Mouse (Mus musculus) layer of hippocampus, postnatal 14 days (tissue): ENCODE data around the gene E030018B13Rik. TPM values are rescaled to one million over a fixed set of nuclear protein-coding genes. Genes with fewer than 3 reads are reported as not detected.
A peak's percentile ranks its signal among the peaks of the same experiment; 100 is the strongest.

Experiments
- DNase-seq, 2 experiments: peaks; one replicate each; pipeline ENCODE4 v3.0.0; 2021 to 2022; ENCODE audit warnings: low spot score in 2 of 2, mixed read lengths in 1 of 2
- total RNA-seq, 2 experiments: library from RNA; stranded (reverse); gene quantifications; 2 replicates each; pipeline ENCODE4 v1.2.3; 2021

The E030018B13Rik gene
- total RNA-seq, 2 experiments from 2014 or later = not detected

DNA sequence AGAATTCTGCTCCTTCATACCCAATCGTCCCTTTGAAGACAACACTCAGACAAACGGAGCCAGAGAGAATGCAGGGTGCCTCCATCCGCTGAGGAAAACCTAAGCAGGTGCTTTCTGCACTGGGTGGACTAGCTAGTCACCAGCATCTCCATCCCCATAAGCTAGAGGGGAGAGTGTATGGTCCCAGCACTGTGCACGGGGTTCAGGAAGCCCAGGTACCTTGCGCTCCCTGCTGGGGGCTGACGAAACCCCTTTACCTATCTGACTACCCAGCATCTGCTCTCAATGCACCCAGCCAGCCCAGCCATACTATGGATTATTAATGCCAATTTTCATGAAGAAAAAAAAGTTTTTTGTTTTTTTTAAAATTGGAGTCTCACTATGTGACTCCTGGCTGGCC lies 47.5 kb downstream of the E030018B13Rik start:
- DNase-seq = no peak

GRCm38 (mm10) chr7:63965135-63965534 lies 48.5 kb downstream of the E030018B13Rik start:
- peak; percentile 73 to 88 for DNase-seq

GRCm38 (mm10) chr7:63965635-63966418 lies 49.2 kb downstream of the E030018B13Rik start:
- no peak for DNase-seq

DNA sequence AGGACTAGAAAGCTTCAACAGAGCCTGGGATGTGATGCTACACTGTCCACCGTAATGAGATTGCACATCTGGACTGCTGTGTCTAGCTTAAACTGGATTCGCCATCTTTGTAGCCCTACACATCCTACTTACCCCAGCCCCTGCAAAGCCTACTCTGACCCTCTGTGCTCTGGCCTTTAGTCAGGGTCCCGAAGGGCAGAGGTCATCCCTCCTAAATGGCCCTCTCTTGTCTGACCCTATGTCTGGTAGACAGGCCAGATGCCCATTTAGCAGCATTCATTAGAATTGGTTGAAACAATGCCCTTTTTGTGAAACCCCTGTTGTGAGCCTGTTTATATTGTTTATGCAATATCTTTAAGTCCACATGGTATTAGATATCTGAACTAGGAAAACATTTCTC lies 53.3 kb downstream of the E030018B13Rik start:
- no peak for DNase-seq

Other genes starting within 250 kb of the E030018B13Rik start
- gene Klf13, start 22.1 kb downstream of the E030018B13Rik start, total RNA-seq = 100 to 1,000 TPM; 170 to 173 TPM
- gene Trpm1, start 237.0 kb downstream of the E030018B13Rik start, total RNA-seq = under 1 TPM in 1 of 2 experiments, not detected in 1; 0.07 TPM